Mouse (Mus musculus) kidney, adult 8-10 months (tissue): ENCODE measurements around the gene Lrfn2.

Experiments used
- DNase-seq, 2 experiments: peaks; one replicate each; pipeline ENCODE4 v3.0.0; 2022

Lrfn2 gene

GRCm38 (mm10) chr17:48931621-48932405, at the start of gene Lrfn2:
TSS of gene Lrfn2 (plus strand) at chr17:48932379.
- peak; percentile 36 to 71 for DNase-seq

- DNase-seq = no peak
Measured at GRCm38 (mm10) chr17:48887472-48888385, 44.5 kb upstream of the Lrfn2 start.

DNA sequence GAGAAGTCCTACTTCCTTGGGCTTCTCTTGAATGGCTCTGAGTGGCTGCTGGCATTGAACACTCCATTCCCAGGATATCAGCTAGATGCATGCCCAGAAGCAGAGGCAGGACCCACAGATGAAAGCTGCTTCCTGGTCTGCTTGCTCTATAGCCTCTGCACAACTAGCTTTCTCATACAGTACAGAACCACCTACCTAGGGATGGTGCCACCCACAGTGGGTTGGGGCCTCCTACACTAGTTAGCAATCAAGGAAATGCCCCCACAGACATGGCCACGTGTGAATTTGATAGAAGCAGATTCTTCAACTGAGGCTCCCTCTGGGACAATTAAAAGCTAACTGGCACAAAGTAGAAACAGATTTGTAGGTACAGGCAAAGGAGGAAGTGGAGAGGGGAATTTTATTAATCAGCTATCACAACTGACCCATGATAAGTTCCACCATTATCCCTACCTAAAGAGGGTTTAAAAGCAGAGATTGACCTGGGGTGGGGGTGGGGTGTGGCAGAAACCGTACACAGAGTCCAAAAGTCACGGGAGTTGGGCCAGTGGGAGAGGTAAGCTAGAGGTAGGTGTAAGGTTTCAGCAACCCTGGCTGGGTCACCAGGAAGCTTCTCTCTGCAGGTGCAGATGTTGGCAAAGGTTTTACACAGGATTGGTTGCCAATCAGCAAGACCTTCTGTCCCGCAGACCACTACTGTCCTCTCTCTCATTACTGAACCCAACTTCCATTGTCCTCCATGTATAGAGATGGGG, 26.7 kb upstream of the Lrfn2 start:
- no peak for DNase-seq

DNA sequence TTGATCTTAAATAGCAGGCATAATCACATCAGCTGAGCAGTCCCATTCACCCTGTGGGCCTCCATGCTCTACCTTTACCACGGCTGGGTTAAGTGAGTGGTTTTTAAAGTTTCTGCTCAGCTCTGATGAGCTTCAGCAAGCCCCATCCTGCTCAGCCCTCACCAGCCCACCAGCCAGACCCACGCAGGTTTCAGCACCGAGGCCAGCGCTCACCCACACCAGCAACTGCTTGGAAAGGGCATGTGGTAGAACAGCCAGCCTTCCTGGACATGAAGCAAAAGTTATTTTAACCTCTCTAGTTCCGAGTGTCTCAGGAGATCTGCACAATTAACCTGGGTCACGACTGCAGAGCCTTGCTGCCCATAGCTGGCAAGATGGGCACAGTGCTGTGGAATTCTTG, 18.7 kb upstream of the Lrfn2 start:
- no peak for DNase-seq

DNA sequence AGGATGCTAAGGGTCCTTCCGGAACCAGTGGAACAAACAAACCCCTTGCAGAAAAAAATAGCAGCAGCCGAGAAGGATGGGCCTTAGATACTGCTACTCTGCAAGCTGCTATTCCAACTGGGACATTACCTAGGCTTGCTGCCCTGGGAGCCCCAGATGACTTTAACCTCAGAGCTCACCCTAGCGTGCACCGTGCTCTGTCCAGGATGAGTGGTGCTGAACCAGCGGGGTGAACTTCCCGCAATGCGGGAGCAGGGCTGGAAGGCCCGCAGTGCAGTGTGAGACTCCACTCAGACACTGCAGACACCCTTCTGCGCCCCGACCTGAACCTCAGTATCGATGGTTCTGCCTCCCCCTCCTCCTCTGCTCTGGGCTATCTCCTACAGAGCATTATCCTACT, 14.8 kb upstream of the Lrfn2 start:
- DNase-seq = no peak

GRCm38 (mm10) chr17:48918458-48918857, 13.7 kb upstream of the Lrfn2 start:
- no peak for DNase-seq

GRCm38 (mm10) chr17:48922905-48923304, 9.3 kb upstream of the Lrfn2 start:
- DNase-seq = no peak

DNA sequence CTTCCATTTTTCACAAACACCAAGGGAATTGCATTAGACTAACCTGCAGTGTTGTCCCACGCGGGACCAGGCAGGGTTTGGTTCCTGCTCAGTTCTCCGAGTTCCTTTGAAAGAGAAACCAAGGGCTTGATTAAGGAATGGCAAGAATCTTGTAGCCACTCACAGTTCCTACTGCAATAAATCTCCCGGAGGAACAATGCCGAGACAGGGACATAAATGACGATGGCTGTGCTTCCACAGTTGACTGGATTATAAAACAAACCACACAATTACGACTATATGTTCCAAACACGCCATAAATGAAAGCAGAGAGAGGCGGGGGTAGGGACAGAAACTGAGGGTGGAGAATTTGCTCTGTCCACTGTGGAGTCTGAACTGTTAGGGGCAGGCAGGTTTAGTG, 6.8 kb upstream of the Lrfn2 start:
- DNase-seq = no peak

DNA sequence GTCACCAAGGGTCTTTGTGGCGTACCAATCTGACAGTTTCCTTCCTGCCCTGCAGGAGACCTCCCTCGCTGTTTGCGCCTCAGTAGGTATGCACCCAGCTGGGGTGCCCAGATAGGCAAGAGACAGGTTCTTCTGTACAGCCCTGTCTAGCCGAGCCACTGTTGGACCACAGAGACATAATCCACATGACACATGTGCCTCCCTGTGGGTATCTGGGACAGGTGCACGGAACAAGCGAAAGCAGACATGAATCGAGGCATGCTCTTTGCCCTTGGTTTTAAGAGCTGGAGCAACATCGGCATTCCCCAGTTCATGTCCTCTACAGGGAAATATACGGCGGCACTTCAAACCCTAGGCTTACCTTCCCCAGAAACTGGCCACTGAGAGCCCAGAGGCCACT, 1.2 kb upstream of the Lrfn2 start:
- DNase-seq = no peak

DNA sequence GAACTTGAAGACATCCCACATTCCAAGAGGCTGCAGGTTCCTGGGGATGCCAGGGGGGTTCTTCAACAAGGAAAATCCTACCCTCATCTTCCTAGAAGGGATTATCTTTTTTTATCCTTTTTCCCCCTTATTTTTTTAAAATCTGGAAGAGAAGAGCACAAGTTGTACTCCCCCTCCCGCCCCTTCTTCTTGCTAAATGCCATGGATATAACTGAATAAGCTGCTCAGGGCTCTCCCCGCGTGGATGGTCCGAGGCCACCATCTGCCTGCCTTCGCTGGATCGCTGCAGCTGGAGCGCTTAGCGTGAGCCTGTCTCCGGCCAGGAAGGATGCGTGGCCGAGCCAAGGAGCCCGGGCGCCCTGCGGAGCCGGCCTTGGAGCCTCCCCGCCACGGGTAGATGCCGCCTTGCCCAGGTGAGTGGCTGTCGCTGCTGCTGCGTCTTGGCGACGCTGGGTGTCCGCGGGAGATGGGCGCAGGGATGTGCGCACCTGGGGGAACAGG, 277 bp downstream of the Lrfn2 start:
- DNase-seq = no peak

- no peak for DNase-seq
Measured at GRCm38 (mm10) chr17:48932916-48933315, 737 bp downstream of the Lrfn2 start.

DNA sequence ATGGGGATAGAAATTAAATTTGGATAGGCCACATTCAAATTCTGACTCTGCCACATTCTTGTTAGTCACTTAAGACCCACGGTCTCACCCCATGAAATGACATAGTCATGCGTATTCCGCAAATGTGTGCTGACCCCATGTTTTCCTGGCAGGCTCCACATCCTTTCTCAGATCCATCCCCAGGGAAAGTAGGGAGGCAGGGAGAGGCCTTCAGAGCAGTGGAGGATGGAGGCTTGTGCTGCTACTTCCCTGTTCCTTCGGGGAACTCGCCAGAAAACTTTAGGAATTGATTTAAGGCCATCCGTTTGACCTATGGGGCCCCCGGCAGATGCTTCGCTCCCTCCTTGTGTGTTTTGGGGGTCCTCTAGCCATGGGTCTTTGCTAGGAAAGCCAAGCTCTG, 3.0 kb downstream of the Lrfn2 start:
- peak in 1 of 2 experiments; percentile 18 for DNase-seq

- DNase-seq = no peak
Measured at GRCm38 (mm10) chr17:48936445-48937141, 4.4 kb downstream of the Lrfn2 start.

GRCm38 (mm10) chr17:48938711-48939220, 6.6 kb downstream of the Lrfn2 start:
- peak; percentile 60 to 61 for DNase-seq

GRCm38 (mm10) chr17:48946315-48946714, 14.1 kb downstream of the Lrfn2 start:
- no peak for DNase-seq

DNA sequence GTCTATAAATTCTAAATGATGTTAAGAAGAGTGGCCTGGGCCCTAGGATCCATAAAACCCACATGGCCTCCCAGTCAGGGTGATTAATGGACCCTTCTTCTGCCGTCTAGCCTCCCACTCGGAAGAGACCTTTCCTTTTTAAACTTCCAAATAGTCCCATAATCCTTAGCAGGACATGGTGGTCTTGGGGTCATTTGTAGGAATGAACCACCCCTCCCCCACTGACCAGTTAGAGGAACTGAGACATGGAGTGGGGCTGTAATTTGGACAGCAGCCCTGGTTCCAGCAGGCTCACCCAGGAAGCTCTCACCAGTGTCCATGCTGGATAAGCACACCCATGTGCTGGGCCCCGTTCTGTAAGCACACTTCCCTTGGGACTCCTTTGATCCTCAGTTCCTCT, 14.6 kb downstream of the Lrfn2 start:
- no peak for DNase-seq

DNA sequence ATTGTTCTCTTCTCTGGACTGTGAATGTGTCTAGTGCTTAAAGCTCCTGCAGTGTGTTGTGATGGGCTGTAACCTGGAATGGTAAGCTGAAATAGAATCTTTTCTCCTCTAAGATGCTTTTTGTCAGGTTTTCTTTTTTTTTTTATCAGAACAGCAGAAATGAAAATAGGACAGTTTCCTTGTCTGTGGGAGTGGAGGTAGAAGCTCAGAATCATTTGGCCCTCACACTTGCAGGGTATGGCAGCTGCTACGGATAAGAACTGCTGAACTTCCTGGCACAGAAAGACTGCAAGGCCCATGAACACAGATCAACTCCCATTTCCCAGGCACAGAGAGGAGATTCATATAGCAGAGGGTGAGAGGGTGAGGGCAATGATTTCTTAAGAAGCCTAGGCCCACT, 19.1 kb downstream of the Lrfn2 start:
- no peak for DNase-seq

GRCm38 (mm10) chr17:48956033-48956631, 24.0 kb downstream of the Lrfn2 start:
- no peak for DNase-seq

GRCm38 (mm10) chr17:48960161-48960698, 28.1 kb downstream of the Lrfn2 start:
- DNase-seq = peak; percentile 16 to 28

- peak; percentile 13 to 52 for DNase-seq
Measured at GRCm38 (mm10) chr17:48962646-48963045, 30.5 kb downstream of the Lrfn2 start.

DNA sequence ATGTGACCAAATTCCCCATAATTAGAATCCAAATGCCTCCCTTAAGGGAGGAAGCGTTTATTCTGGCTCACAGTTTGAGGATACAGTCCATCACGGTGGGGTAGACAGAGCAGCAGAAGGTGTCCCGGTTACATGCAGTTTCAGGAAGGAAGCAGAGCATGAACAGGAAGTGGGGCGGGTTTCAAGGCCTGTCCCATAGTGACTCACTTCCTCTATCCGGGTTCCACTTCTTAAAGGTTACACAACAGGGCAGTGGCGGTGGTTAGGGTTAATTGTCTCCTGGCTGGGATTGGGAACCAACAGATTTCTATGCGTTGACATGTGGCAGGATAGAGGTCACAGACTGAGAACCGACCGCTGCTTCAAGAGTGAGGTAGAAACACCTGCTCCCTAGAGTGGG, 31.6 kb downstream of the Lrfn2 start:
- DNase-seq = no peak
